Mouse (Mus musculus) layer of hippocampus, adult 9-10 months (tissue): ENCODE results near the gene Hepacam2.
"Not testable (repeated sequence)": the region's sequence is repeated elsewhere in the genome, so short reads cannot be mapped to it uniquely, and the experiment has no call there.

Source experiments
- DNase-seq: peaks from one replicate; pipeline ENCODE4 v3.0.0; 2022; ENCODE audit warnings: low spot score

Hepacam2 gene

GRCm38 (mm10) chr6:3498162-3498848, at the start of gene Hepacam2, which contains the start of gene Vps50:
Hepacam2 (minus strand) TSS chr6:3498298.
Vps50 (plus strand) TSS chr6:3498382.
- peak; percentile 77 for DNase-seq

GRCm38 (mm10) chr6:3544970-3545369, 46.9 kb upstream of the Hepacam2 start:
- DNase-seq, result no peak

GRCm38 (mm10) chr6:3543862-3544261, 45.8 kb upstream of the Hepacam2 start:
- DNase-seq, result no peak

GRCm38 (mm10) chr6:3539470-3539869, 41.4 kb upstream of the Hepacam2 start:
- DNase-seq, result no peak

- DNase-seq, result no peak
These were observed 38.0 kb upstream of the Hepacam2 start for GRCm38 (mm10) chr6:3536048-3536447.

GRCm38 (mm10) chr6:3531445-3531844, 33.3 kb upstream of the Hepacam2 start:
- DNase-seq, result no peak

- no peak for DNase-seq
These were observed 30.1 kb upstream of the Hepacam2 start for GRCm38 (mm10) chr6:3528198-3528597.

GRCm38 (mm10) chr6:3512611-3513010, 14.5 kb upstream of the Hepacam2 start:
- no peak for DNase-seq

- no peak for DNase-seq
These were observed 13.5 kb upstream of the Hepacam2 start for GRCm38 (mm10) chr6:3511612-3512011.

GRCm38 (mm10) chr6:3511116-3511515, 13.0 kb upstream of the Hepacam2 start:
- no peak for DNase-seq

- peak; percentile 44 for DNase-seq
These were observed 11.7 kb upstream of the Hepacam2 start for GRCm38 (mm10) chr6:3509782-3510181.

GRCm38 (mm10) chr6:3508151-3508550, 10.1 kb upstream of the Hepacam2 start:
- not testable (repeated sequence) for DNase-seq

- no peak for DNase-seq
These were observed 9.0 kb upstream of the Hepacam2 start for GRCm38 (mm10) chr6:3507078-3507477.

- DNase-seq, result no peak
These were observed 7.2 kb upstream of the Hepacam2 start for GRCm38 (mm10) chr6:3505289-3505688.

- no peak for DNase-seq
These were observed 2.2 kb upstream of the Hepacam2 start for GRCm38 (mm10) chr6:3500286-3500685.

- DNase-seq, result peak; percentile 46
These were observed 1.9 kb downstream of the Hepacam2 start for GRCm38 (mm10) chr6:3496210-3496609.

GRCm38 (mm10) chr6:3494285-3494684, 3.8 kb downstream of the Hepacam2 start:
- no peak for DNase-seq

GRCm38 (mm10) chr6:3487355-3487754, 10.7 kb downstream of the Hepacam2 start:
- DNase-seq, result no peak

- DNase-seq, result no peak
These were observed 13.0 kb downstream of the Hepacam2 start for GRCm38 (mm10) chr6:3485133-3485532.

- no peak for DNase-seq
These were observed 16.4 kb downstream of the Hepacam2 start for GRCm38 (mm10) chr6:3481705-3482104.

GRCm38 (mm10) chr6:3479853-3480252, 18.2 kb downstream of the Hepacam2 start:
- DNase-seq, result no peak

- no peak for DNase-seq
These were observed 21.8 kb downstream of the Hepacam2 start for GRCm38 (mm10) chr6:3476299-3476698.

GRCm38 (mm10) chr6:3470706-3471105, 27.4 kb downstream of the Hepacam2 start:
- DNase-seq, result no peak

- no peak for DNase-seq
These were observed 29.5 kb downstream of the Hepacam2 start for GRCm38 (mm10) chr6:3468627-3469026.
